Mouse (Mus musculus) lung, embryonic 14.5 days (tissue): Measurements from ENCODE around the gene Nlgn1. TPM values are rescaled to one million over a fixed set of nuclear protein-coding genes. Genes with fewer than 3 reads are reported as not detected.
A peak's percentile ranks its signal among the peaks of the same experiment; 100 is the strongest.

Source experiments
- ATAC-seq: fragments of 200-750 bp; cut with Nextera tagmentation; 2 replicates; pipeline ENCODE4 v1.8.0; 2017; ENCODE audit warnings: mild to moderate bottlenecking, moderate TSS enrichment, moderate library complexity; ENCODE audit not compliant: insufficient read depth
- DNase-seq: peaks from one replicate; pipeline ENCODE4 v3.0.0-alpha.2; 2015
- H3K27ac ChIP-seq: fragments of 300-500 bp; sonication (generic); 2 replicates; pipeline ENCODE4 v1.5.1; 2014; ENCODE audit warnings: low read depth, mild to moderate bottlenecking, moderate library complexity
- H3K27me3 ChIP-seq: fragments of 300-500 bp; sonication (generic); 2 replicates; pipeline ENCODE4 v1.6.1; 2014; ENCODE audit warnings: low read length, control low read depth; ENCODE audit not compliant: insufficient read depth
- H3K36me3 ChIP-seq: fragments of 300-500 bp; sonication (generic); 2 replicates; pipeline ENCODE4 v1.6.1; 2014; ENCODE audit warnings: control low read depth; ENCODE audit not compliant: insufficient read depth
- H3K4me1 ChIP-seq: fragments of 300-500 bp; sonication (generic); 2 replicates; pipeline ENCODE4 v1.6.1; 2014; ENCODE audit warnings: antibody characterized with exemption, control low read depth; ENCODE audit not compliant: insufficient read depth
- H3K4me2 ChIP-seq: fragments of 300-500 bp; sonication (generic); 2 replicates; pipeline ENCODE4 v1.6.1; 2014; ENCODE audit warnings: mild to moderate bottlenecking
- H3K4me3 ChIP-seq: fragments of 300-500 bp; sonication (generic); 2 replicates; pipeline ENCODE4 v1.5.1; 2014; ENCODE audit warnings: low read depth, low read length
- H3K9ac ChIP-seq: fragments of 300-500 bp; sonication (generic); 2 replicates; pipeline ENCODE4 v1.6.1; 2014
- H3K9me3 ChIP-seq: fragments of 300-500 bp; sonication (generic); 2 replicates; pipeline ENCODE4 v1.6.1; 2016; ENCODE audit warnings: low read depth, low read length, control low read depth
- CTCF ChIP-seq: IDR thresholded peaks from 2 replicates; pipeline ENCODE4 v1.5.1; 2016; ENCODE audit warnings: antibody characterized with exemption, low read depth
- WGBS: fragments of 180-500 bp; shearing (Covaris S2); extraction: QIAGEN DNeasy Blood & Tissue Kit; methylation state at CpG from one replicate; pipeline ENCODE4 v1.1.7; 2014; 5-methylcytosine and 5-hydroxymethylcytosine counted together
- polyA plus RNA-seq: library from polyadenylated mRNA; unstranded; fragments of >200 nt; fragmentation: Nextera tagmentation; extraction: Ambion mirVana; gene quantifications from 2 replicates; pipeline ENCODE4 v1.2.1, GENCODE M21; 2014

Nlgn1 gene
- polyA plus RNA-seq, 1 experiment from 2014 or later, result 1.6 TPM

- Histone ChIP-seq H3K9me3 (no peaks in the 10 kb centered on the region), H3K9ac (no peak overlapping the region), H3K4me3 (no peak overlapping the region), H3K4me2 (no peak overlapping the region), H3K27me3 (no peaks in the 10 kb centered on the region), H3K27ac (no peak overlapping the region), H3K4me1 (no peaks in the 10 kb centered on the region), H3K36me3 (no peaks in the 10 kb centered on the region)
- DNase-seq, result no peak
- ATAC-seq, result no peak
- WGBS, result 76% methylated on average over 7 of the region's 7 CpGs
- no peak for TF ChIP-seq CTCF
These were observed 85.7 kb downstream of the Nlgn1 start for GRCm38 (mm10) chr3:26246564-26246963.

- Histone ChIP-seq H3K9ac (no peak overlapping the region), H3K9me3 (no peaks in the 10 kb centered on the region), H3K27ac (no peak overlapping the region), H3K4me2 (no peak overlapping the region), H3K4me1 (no peaks in the 10 kb centered on the region), H3K36me3 (no peaks in the 10 kb centered on the region), H3K4me3 (no peak overlapping the region), H3K27me3 (no peaks in the 10 kb centered on the region)
- ATAC-seq (no peak), DNase-seq (no peak)
- 69% methylated on average over 2 of the region's 2 CpGs for WGBS
- no peak for TF ChIP-seq CTCF
These were observed 89.0 kb downstream of the Nlgn1 start for GRCm38 (mm10) chr3:26243274-26243673.

DNA sequence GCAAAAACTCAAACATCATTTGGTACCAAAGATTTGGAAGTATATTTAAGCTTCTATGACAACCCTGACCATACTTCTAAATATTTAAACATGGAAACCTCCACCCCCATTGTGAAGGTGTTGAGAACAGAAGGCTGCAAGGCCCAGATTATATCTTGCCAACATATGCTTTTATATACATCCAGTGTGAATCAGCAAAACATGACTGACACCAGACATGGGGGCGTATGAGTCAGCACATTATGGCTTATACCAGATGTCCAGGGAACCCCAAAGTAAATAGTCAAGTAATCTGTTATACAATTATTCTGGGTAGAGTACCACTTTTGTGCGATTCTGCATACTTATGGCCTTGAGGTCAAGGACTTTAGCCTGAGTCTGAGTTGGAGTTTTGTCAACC lies 102.3 kb downstream of the Nlgn1 start:
- WGBS, result 74% methylated on average over 2 of the region's 2 CpGs
- Histone ChIP-seq H3K9ac (no peak overlapping the region), H3K9me3 (no peaks in the 10 kb centered on the region), H3K4me2 (no peak overlapping the region), H3K4me1 (0 out of 2 replicates have a peak, but pooled peaks cover 4% of the 10 kb centered on the region), H3K27me3 (no peaks in the 10 kb centered on the region), H3K27ac (no peak overlapping the region), H3K4me3 (no peak overlapping the region), H3K36me3 (no peaks in the 10 kb centered on the region)
- no peak for TF ChIP-seq CTCF
- DNase-seq (no peak), ATAC-seq (no peak)

DNA sequence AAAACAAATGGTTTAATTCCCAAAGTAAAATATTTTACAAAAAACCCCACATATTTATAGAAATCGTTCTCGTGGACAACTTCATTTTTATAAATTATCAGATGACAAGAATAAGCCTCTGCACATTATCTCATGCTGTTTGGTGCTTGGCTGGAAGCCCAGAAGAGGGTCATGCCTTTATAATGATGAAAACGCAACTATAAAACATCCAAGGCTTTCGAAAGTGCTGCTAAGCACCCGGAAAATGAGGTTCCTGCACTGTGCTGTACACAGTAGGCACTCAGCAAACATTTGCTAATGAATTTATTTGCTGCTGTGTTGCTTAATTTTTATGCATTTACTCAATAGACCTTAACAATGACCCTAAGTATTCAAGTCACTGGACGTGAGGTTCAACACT lies 103.4 kb downstream of the Nlgn1 start:
- Histone ChIP-seq H3K4me1 (0 out of 2 replicates have a peak, but pooled peaks cover 4% of the 10 kb centered on the region), H3K4me2 (no peak overlapping the region), H3K27me3 (no peaks in the 10 kb centered on the region), H3K4me3 (no peak overlapping the region), H3K36me3 (no peaks in the 10 kb centered on the region), H3K9me3 (no peaks in the 10 kb centered on the region), H3K27ac (no peak overlapping the region), H3K9ac (no peak overlapping the region)
- TF ChIP-seq CTCF, result no peak
- ATAC-seq (peak; percentile 90; the same call in 1 of the 2 replicates), DNase-seq (peak; percentile 89)
- 27% methylated on average over 6 of the region's 6 CpGs for WGBS

- no peak for TF ChIP-seq CTCF
- Histone ChIP-seq H3K4me3 (no peak overlapping the region), H3K9ac (no peak overlapping the region), H3K9me3 (no peaks in the 10 kb centered on the region), H3K27me3 (no peaks in the 10 kb centered on the region), H3K27ac (no peak overlapping the region), H3K36me3 (no peaks in the 10 kb centered on the region), H3K4me1 (0 out of 2 replicates have a peak, but pooled peaks cover 4% of the 10 kb centered on the region), H3K4me2 (no peak overlapping the region)
- 47% methylated on average over 4 of the region's 4 CpGs for WGBS
- peak; percentile 41; the same call in 1 of the 2 replicates for ATAC-seq
- peak; percentile 33 for DNase-seq
These were observed 104.0 kb downstream of the Nlgn1 start for GRCm38 (mm10) chr3:26228172-26228781.

- H3K4me2 ChIP-seq, result no peak overlapping the region
- 0 out of 2 replicates have a peak, but pooled peaks cover 4% of the 10 kb centered on the region for H3K4me1 ChIP-seq
- H3K9ac ChIP-seq, result no peak overlapping the region
- ATAC-seq (no peak), DNase-seq (no peak)
- H3K27ac ChIP-seq, result no peak overlapping the region
- no peak for TF ChIP-seq CTCF
- WGBS, result 64% methylated on average over 3 of the region's 3 CpGs
- H3K9me3 ChIP-seq, result no peaks in the 10 kb centered on the region
- no peaks in the 10 kb centered on the region for H3K27me3 ChIP-seq
- no peak overlapping the region for H3K4me3 ChIP-seq
- H3K36me3 ChIP-seq, result no peaks in the 10 kb centered on the region
These were observed 108.8 kb downstream of the Nlgn1 start for GRCm38 (mm10) chr3:26223500-26223899.

DNA sequence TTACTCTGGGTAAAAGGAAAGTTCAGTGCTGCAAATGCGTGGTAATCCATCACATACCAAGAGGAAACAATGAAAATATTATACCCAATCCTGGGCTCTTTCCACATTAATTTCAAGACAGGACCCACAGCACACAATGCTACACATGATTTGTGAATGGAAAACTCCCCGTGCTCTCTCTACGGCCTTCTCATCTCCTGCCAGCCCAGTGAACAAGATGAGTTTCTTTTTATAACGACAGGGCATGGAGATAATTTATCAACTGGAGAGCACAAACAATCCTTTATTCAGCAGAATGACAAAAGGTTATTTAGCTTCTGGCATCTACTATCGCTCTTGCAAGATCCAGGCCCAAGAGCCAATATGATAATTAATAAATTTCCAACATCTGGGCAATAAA lies 116.0 kb downstream of the Nlgn1 start:
- DNase-seq, result no peak
- Histone ChIP-seq H3K27me3 (no peaks in the 10 kb centered on the region), H3K4me2 (no peak overlapping the region), H3K9me3 (no peaks in the 10 kb centered on the region), H3K4me1 (no peaks in the 10 kb centered on the region), H3K36me3 (no peaks in the 10 kb centered on the region), H3K27ac (no peak overlapping the region), H3K4me3 (no peak overlapping the region), H3K9ac (no peak overlapping the region)
- no peak for TF ChIP-seq CTCF
- 53% methylated on average over 5 of the region's 5 CpGs for WGBS
- no peak for ATAC-seq

DNA sequence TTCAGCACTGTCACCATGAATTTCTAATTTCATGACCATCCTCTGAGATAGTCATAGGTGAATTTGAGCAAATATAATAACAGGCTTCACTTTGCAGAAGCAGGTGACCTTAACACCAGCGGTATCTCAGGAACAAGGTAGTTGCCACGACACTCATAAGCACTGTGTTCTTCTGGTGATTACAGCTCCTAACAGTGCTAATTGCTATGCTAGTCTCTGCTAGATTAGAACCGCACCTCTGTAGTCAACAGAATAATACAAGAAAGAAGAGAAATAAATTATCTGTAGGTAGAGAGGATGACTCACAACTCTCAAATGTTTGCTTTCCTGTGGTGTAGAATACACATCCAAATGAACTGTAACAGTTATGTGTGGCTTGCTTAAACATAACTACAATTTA lies 129.6 kb downstream of the Nlgn1 start:
- H3K4me1 ChIP-seq, result no peaks in the 10 kb centered on the region
- no peaks in the 10 kb centered on the region for H3K36me3 ChIP-seq
- 81% methylated on average over 3 of the region's 3 CpGs for WGBS
- TF ChIP-seq CTCF, result no peak
- ATAC-seq (no peak), DNase-seq (no peak)
- H3K4me3 ChIP-seq, result no peak overlapping the region
- H3K27me3 ChIP-seq, result no peaks in the 10 kb centered on the region
- H3K9ac ChIP-seq, result no peak overlapping the region
- H3K27ac ChIP-seq, result no peak overlapping the region
- no peaks in the 10 kb centered on the region for H3K9me3 ChIP-seq
- H3K4me2 ChIP-seq, result no peak overlapping the region
